Mouse (Mus musculus) neural tube, embryonic 11.5 days (tissue): Measurements from ENCODE around the gene 4933417A18Rik. TPM values are rescaled to one million over a fixed set of nuclear protein-coding genes. Genes with fewer than 3 reads are reported as not detected.
"Not testable (repeated sequence)": the region's sequence is repeated elsewhere in the genome, so short reads cannot be mapped to it uniquely, and the experiment has no call there.

Experiments used
- ATAC-seq: fragments of 200-750 bp; cut with Nextera tagmentation; 2 replicates; pipeline ENCODE4 v1.8.0; 2017; ENCODE audit warnings: moderate number of reproducible peaks, mild to moderate bottlenecking, moderate TSS enrichment, moderate library complexity; ENCODE audit not compliant: insufficient read depth, low FRiP score, low TSS enrichment
- DNase-seq: peaks from one replicate; pipeline ENCODE4 v3.0.0-alpha.2; 2015; ENCODE audit warnings: low spot score
- H3K27ac ChIP-seq: fragments of 300-500 bp; sonication (generic); 2 replicates; pipeline ENCODE4 v1.5.1; 2014; ENCODE audit warnings: low read depth, mild to moderate bottlenecking, low read length
- H3K27me3 ChIP-seq: fragments of 300-500 bp; sonication (generic); 2 replicates; pipeline ENCODE4 v1.6.1; 2014; ENCODE audit warnings: mild to moderate bottlenecking, low read length, mixed read lengths; ENCODE audit not compliant: control insufficient read depth, insufficient read depth
- H3K36me3 ChIP-seq: fragments of 300-500 bp; sonication (generic); 2 replicates; pipeline ENCODE4 v1.6.1; 2014; ENCODE audit warnings: mild to moderate bottlenecking, low read length, moderate library complexity, mixed read lengths; ENCODE audit not compliant: control insufficient read depth, insufficient read depth
- H3K4me1 ChIP-seq: fragments of 300-500 bp; sonication (generic); 2 replicates; pipeline ENCODE4 v1.6.1; 2014; ENCODE audit warnings: low read length, mixed read lengths; ENCODE audit not compliant: control insufficient read depth, insufficient read depth
- H3K4me2 ChIP-seq: fragments of 300-500 bp; sonication (generic); 2 replicates; pipeline ENCODE4 v1.6.1; 2014; ENCODE audit warnings: low read depth, mild to moderate bottlenecking, moderate library complexity
- H3K4me3 ChIP-seq: fragments of 300-500 bp; sonication (generic); 2 replicates; pipeline ENCODE4 v1.5.1; 2014; ENCODE audit warnings: low read depth, low read length
- H3K9ac ChIP-seq: fragments of 300-500 bp; sonication (generic); 2 replicates; pipeline ENCODE4 v1.6.1; 2014; ENCODE audit warnings: mild to moderate bottlenecking, low read length
- H3K9me3 ChIP-seq: fragments of 300-500 bp; sonication (generic); 2 replicates; pipeline ENCODE4 v1.6.1; 2016; ENCODE audit warnings: low read length; ENCODE audit not compliant: control insufficient read depth
- WGBS: fragments of 180-500 bp; shearing (Covaris S2); extraction: QIAGEN DNeasy Blood & Tissue Kit; methylation state at CpG from one replicate; pipeline ENCODE4 v1.1.7; 2014; 5-methylcytosine and 5-hydroxymethylcytosine counted together
- polyA plus RNA-seq: library from polyadenylated mRNA; unstranded; fragments of >200 nt; fragmentation: Nextera tagmentation; extraction: Ambion mirVana; gene quantifications from 2 replicates; pipeline ENCODE4 v1.2.1, GENCODE M21; 2014

The 4933417A18Rik gene
- polyA plus RNA-seq, 1 experiment from 2014 or later, result not detected

DNA sequence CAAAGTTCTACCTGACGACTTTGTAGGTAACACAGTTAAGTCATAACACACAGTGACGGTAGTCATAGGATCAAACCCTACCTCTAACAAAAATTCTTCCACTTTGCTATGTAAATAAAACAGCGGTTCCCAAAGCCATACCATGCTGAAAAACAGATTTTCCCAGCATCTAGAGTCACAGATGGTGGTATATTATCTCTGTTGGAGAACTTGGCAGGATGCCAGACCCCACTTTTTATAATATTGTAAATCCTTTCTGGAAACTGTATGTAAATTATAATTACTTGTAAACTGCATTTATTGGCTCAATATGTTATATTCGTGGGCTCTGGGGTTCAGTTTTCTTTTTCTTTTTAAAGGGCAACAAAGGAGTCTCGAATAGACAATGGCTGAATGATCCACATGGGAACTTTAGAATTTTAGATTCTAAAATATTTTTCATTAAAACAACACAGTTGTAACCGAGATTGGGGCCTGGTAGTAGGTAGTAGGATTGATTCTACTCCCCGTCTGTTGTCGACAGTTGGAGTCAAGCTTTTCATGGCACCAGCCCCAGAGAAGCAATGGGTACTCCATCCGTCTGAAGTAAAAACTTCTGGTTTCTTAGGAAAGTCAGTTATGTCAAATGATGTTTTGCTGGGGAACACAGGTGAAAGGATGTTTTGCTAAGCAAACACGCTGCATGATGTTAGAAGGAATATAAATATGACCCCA is 10.9 kb downstream of the 4933417A18Rik start:
- no peak for DNase-seq
- no peak overlapping the region for H3K4me2 ChIP-seq
- H3K9ac ChIP-seq, result no peak overlapping the region
- H3K9me3 ChIP-seq, result no peaks in the 10 kb centered on the region
- no peak for ATAC-seq
- no peak overlapping the region for H3K4me3 ChIP-seq
- 84% methylated on average over 10 of the region's 10 CpGs for WGBS
- H3K27me3 ChIP-seq, result no peaks in the 10 kb centered on the region
- H3K27ac ChIP-seq, result no peak overlapping the region
- no peaks in the 10 kb centered on the region for H3K4me1 ChIP-seq
- H3K36me3 ChIP-seq, result no peaks in the 10 kb centered on the region

DNA sequence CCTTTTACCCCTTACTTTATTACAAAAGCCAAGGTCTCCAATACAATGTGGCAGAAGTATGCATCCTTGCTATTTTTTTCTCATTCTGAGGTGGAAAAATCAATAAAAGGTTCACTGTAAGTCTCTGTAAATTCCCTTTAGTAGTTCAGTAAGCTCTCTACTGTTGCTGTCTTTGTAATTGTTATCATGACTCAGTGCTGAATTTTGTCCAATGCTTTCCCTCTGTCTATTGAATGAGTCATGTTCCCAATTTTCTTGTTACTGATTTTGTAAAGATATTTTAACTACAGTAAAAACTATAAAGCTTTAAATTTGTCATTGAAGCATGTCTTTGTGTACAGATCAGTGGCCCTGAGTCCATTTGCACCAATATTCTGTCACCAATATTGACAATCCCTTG is 18.2 kb downstream of the 4933417A18Rik start:
- Histone ChIP-seq H3K4me2 (no peak overlapping the region), H3K36me3 (no peaks in the 10 kb centered on the region), H3K9ac (no peak overlapping the region), H3K4me3 (no peak overlapping the region), H3K9me3 (no peaks in the 10 kb centered on the region), H3K27me3 (no peaks in the 10 kb centered on the region), H3K27ac (no peak overlapping the region), H3K4me1 (no peaks in the 10 kb centered on the region)
- ATAC-seq (no peak), DNase-seq (no peak)

DNA sequence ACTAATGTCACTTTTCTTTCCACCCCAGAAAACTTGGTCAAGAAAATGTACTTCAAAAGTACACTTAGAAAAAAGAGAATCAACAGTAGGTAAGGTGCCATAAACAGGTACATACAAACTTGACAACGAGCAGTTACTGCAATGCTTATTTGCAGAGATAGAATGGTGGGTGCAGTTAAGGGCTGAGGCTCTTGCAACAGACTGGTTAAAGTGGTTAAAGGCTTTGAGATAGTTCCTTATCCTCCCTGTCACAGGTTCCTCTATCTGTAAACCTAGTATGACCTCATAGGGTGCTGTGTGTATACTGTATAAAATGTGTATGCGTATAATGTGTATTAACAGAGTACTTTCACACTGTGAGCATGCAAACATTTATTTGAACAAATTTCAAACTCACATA is 27.2 kb downstream of the 4933417A18Rik start:
- DNase-seq, H3K9me3 ChIP-seq, H3K4me2 ChIP-seq, ATAC-seq, H3K27me3 ChIP-seq, H3K27ac ChIP-seq, H3K4me1 ChIP-seq, H3K4me3 ChIP-seq, H3K9ac ChIP-seq, H3K36me3 ChIP-seq: not testable (repeated sequence)
- WGBS, result 83% methylated on average over 2 of the region's 2 CpGs

DNA sequence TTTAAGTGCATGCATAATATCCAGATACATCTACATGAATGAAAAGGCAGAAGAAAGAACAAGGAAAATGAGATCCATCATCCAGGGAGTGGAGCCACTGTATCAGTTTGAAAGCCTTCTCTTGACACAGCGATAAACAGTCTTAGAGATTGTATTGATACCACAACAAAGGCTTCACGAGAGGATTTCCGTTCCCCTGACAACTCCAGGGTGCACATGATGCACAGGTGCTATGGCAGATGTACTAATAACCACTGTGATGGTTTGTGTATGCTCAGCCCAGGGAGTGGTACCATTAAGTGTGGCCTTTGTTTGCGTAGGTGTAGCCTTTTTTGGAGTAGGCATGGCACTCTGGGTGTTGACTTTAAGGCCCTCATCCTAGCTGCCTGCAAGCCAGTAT is 32.7 kb downstream of the 4933417A18Rik start:
- WGBS, result 81% methylated on average over 4 of the region's 4 CpGs
- H3K27ac ChIP-seq, result no peak overlapping the region
- no peak overlapping the region for H3K4me2 ChIP-seq
- H3K4me1 ChIP-seq, result no peaks in the 10 kb centered on the region
- H3K27me3 ChIP-seq, result no peaks in the 10 kb centered on the region
- no peak for ATAC-seq
- no peak overlapping the region for H3K9ac ChIP-seq
- no peak overlapping the region for H3K4me3 ChIP-seq
- no peak for DNase-seq
- H3K36me3 ChIP-seq, result no peaks in the 10 kb centered on the region
- no peaks in the 10 kb centered on the region for H3K9me3 ChIP-seq

DNA sequence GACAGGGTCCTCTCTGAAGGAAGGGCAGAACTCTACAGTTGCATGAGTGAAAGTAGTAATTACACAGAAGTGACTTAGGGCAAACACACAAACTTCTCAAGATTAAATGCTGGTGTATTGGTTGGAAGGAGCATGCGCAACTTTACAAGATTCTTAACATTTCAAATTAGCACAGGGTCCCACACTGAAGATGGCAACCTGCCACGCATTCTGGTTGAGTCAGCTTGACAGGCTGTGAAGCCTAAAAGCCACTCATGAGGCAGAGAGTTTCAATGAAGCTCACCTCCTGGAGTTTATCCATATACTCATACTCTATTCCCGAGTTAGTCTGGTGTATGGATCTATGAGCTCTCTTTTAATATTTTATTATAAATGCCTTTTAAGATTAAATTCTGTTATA is 33.9 kb downstream of the 4933417A18Rik start:
- whole genome bisulfite sequencing, result 85% methylated on average over 3 of the region's 3 CpGs
- not testable (repeated sequence) for H3K9ac ChIP-seq, H3K4me2 ChIP-seq, H3K27me3 ChIP-seq, H3K4me1 ChIP-seq, H3K27ac ChIP-seq, H3K36me3 ChIP-seq, DNase-seq, ATAC-seq, H3K4me3 ChIP-seq, H3K9me3 ChIP-seq

DNA sequence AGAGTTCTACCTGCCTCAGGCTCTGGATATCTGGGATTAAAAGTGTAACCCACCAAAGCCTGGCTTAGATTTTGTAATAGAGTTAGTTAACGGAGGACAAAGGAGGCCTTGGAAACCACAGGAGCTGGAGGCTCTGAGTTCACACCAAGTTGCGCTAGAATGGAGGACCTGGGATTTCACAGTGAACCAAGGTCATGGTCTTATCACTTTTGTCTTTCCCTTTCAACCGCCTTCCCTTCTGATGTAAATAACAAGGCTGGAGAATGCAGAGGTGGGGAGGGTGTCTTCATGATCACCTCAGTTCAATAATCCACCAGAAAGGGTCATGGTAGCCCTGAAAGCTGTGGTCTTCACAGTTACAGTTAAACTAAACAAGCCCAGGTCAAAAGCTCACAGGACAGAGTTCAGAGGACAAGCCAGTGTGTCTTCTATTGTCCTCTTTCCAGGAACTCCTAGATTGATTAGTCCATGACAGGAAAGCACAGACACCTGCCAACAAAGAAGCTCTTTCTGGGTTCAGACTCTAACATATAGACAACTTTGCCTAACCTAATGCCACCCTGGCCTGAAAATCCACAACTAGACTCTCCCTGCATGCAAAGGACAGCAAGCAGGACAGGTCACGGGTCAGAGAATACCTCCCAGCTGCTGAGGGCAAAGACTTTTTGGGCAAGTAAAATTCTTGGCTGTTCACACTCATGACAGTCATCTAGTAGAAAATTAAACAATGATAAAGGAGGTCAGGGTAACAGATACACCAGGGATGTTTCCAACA is 37.0 kb downstream of the 4933417A18Rik start:
- WGBS, result 90% methylated on average over 4 of the region's 4 CpGs
- H3K9me3 ChIP-seq, result no peaks in the 10 kb centered on the region
- H3K27ac ChIP-seq, result no peak overlapping the region
- no peak overlapping the region for H3K4me2 ChIP-seq
- no peak for DNase-seq
- no peak overlapping the region for H3K4me3 ChIP-seq
- peaks cover 5% of the 10 kb centered on the region for H3K27me3 ChIP-seq
- no peak overlapping the region for H3K9ac ChIP-seq
- no peak for ATAC-seq
- H3K36me3 ChIP-seq, result no peaks in the 10 kb centered on the region
- H3K4me1 ChIP-seq, result no peaks in the 10 kb centered on the region

DNA sequence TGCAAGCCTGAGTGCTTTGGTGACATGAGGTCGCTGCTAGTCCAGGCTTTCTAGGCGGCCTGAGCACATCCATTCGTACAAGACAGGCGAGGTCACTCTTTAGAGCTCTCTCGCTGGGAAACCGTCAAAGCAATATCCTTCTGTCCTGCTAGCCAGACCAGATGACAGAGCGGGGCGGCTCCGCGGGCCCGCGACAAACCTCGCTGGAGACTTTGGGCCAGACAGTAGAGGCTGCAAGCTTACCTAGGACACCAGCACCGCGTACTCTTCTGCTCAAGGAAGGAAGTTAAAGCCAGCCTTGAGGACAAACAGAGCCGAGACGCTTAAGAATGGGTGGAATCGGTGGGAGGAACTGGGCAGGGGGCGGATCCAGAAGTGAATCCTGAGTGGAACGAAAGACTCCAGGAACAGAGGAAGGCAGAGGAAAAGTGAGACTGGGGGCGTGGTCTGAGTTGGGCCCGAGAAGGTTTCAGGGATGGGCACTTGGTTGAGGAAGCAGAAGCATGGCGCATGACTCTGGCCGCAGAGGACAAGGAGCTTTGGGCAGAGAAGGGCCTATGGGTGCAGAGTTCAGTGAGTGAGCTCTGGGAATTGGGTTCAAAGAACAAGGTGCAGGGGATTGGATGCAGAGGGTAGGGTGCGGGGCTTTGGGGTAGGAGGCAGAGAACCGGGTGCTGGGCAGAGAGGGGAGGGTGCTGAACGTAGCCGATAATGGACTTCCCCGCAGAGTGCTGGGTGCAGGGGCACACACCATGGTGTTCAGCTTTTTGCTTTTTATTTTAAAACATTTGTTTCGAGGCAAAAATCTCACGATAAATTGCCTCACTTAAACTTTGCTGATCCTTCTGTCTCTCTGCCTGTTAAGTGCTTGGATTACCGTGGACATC is 39.5 kb downstream of the 4933417A18Rik start, which contains the start of gene Eci3:
TSS of gene Eci3 (minus strand) at position 300 of the 887 bp plus-strand sequence.
- Histone ChIP-seq H3K9me3 (no peaks in the 10 kb centered on the region), H3K36me3 (no peaks in the 10 kb centered on the region), H3K4me2 (peak within 1 kb of the TSS; percentile 51), H3K27me3 (peaks cover 5% of the 10 kb centered on the region), H3K27ac (no peak within 1 kb of the TSS), H3K4me1 (no peaks in the 10 kb centered on the region), H3K4me3 (peak within 1 kb of the TSS; percentile 22), H3K9ac (no peak within 1 kb of the TSS)
- peak; percentile 58 for ATAC-seq
- DNase-seq, result peak; percentile 48
- WGBS, result 2% methylated on average over 32 of the region's 32 CpGs

DNA sequence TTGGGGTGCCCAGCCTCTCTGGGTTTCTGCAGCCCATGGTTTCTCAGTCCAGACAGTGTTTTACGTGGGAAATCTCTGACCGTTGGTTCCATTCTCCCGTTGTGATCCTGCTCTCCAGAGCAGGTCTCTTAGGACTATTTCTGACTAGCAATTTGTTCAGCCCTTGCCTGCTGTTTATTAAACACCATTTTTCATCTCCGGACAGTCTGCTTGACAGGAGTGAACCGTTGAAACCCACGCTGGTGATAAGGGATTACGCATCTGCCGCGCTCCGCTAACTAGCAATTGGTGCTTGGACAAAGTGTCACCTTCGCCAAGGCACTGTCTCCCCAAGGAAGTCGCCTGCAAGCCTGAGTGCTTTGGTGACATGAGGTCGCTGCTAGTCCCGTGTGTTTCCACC is 40.2 kb downstream of the 4933417A18Rik start:
- Histone ChIP-seq H3K27me3 (peaks cover 5% of the 10 kb centered on the region), H3K36me3 (no peaks in the 10 kb centered on the region), H3K4me3 (peak overlapping the region; percentile 22; the same call in 1 of the 2 replicates), H3K4me2 (peak overlapping the region; percentile 51), H3K9me3 (no peaks in the 10 kb centered on the region), H3K9ac (no peak overlapping the region), H3K27ac (no peak overlapping the region), H3K4me1 (no peaks in the 10 kb centered on the region)
- ATAC-seq, result no peak
- DNase-seq, result peak; percentile 22
- WGBS, result 3% methylated on average over 14 of the region's 14 CpGs
